Mouse (Mus musculus) 3134 (cell line): ENCODE measurements at regions not wholly inside any gene's neighbourhood (a gene's known extent, or its start where the extent isn't known, plus 50 kb on each side); places are given as distances from the start of the nearest gene placed in this dataset.
"Not testable (repeated sequence)": the region's sequence is repeated elsewhere in the genome, so short reads cannot be mapped to it uniquely, and the experiment has no call there.

Experiments used
- DNase-seq: peaks from one replicate; pipeline ENCODE4 v3.0.0-alpha.2; 2011; ENCODE audit warnings: low spot score; ENCODE audit not compliant: insufficient read length; ENCODE audit errors: extremely low read depth

DNA sequence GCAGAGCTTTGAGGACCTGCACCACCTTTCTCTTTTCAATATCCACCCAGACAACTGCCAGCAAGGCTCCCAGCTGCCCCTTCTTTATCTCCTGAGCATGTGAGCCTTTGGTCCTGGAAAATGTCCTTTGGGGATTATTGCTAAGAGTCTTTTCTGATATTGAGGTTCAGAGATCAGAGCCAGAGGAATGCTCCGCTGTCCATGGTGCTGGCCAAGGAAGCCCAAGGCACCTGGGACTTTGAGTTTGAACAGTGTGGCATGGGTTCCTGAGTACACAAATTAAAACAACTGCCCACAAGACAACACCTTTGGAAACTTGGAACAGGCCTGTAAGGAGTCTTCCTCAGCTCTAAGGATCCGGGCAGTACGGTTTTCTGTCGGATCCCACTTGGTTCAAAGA lies 52.6 kb upstream of the Slc28a3 start:
- DNase-seq, result no peak

DNA sequence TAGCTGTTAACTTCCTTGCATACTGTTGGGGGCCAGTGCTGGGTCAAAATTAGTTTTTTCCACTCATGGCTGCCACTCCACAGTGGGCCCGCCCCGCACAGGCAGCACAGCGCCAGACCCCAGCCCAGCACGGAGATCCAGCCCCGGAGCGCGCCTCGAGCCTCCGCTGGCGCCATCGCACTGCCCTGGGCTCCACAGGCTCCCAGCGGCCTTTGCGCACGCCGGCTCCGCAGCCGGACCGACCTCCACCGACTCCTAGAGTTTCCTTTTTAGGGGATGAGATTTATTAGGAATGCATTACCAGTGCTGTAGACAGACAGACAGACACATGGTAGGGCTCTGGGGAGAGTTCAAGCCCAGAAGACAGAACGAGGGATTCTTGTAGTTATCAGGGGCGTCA lies 58.0 kb upstream of the Slc28a3 start:
- no peak for DNase-seq

DNA sequence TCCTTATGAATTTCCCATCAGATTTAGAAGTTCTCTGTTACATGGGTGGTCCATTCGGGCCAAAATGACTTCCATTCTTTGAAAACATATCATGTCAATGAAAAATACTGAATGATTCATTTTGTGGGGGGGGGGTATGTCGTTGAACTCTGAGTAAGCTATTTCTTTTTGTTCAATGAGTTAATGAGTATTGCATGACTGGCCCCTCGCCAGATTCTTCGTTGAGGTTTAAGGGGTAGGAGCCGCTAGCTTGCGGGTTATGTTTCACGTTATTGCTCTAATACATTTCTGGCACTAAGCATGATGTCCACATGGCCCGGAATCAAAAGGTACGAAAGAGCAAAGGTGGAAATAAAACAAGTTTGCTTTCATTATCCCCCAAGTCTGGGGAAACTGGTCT lies 59.5 kb upstream of the Slc28a3 start:
- no peak for DNase-seq

DNA sequence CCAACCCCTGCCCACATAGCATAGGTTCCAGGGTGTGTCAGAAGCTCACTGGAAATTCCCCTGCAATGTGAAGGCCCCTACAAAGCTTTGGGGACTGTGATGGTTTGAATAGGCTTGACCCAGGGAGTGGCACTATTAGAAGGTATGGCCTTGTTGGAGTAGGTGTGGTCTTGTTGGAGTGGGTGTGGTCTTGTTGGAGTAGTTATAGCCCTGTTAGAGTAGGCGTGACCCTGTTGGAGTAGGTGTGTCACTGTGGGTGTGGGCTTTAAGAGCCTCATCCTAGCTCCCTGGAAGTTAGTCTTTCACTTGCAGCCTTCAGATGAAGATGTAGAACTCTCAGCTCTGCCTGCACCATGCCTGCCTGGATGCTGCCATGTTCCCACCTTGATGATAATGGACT lies 64.9 kb upstream of the Slc28a3 start:
- DNase-seq, result not testable (repeated sequence)

DNA sequence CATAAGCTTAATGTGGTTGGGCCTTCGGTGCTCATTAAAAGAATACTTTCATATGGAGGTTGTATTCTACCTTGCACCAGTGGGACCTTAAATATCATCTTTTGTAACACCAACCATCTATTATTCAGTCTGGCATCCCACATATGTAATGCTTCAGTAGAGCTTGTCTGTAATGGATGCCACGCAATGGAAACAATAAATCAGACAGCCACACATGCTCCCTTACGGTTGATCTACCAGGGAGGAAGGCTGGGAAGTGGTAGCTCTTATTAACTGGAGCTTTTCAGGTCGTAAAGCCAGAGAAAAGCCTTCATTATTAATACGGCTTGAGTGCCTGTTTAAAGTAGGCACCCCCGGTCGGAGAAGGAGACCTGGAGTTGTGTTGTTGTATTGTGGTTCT lies 66.8 kb upstream of the Slc28a3 start:
- no peak for DNase-seq

DNA sequence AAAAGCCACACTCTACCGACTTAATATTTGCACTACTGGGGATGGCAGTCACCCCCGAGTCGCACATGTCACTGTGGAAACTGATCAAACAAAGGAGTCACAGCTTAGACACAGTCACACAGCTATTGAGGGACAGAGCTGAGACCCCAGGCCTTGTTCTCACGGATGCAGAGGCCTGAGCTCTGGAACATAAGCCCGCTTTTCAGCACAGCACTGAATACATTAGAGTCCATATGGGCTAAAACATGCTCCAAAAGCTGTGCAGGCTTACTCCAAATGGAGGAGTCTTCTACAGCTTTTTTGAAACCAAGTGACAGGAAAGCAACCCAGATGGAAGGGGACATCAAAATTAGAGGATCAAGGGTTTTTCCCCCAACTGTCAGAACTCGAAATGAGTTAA lies 69.0 kb upstream of the Slc28a3 start:
- DNase-seq, result no peak

DNA sequence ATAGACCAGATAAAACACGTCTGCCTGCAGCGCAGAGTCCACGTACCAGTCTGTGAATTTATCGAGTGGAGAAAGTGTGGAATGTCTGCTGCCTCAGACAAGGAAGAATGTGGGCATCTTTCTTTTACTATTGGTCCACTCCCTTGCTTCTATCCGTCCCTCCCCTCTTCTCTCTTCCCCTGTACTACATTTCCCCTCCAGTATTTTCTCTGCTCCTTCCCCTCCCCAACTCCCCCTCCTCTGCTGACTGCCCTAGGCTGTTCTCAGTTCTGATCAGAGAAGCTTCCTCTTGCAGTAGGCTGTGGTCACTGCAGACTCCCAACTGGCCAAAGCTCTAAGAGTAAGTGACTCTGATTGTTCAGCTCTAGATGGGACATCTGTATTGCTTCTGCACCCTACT lies 76.1 kb upstream of the Slc28a3 start:
- DNase-seq, result no peak

DNA sequence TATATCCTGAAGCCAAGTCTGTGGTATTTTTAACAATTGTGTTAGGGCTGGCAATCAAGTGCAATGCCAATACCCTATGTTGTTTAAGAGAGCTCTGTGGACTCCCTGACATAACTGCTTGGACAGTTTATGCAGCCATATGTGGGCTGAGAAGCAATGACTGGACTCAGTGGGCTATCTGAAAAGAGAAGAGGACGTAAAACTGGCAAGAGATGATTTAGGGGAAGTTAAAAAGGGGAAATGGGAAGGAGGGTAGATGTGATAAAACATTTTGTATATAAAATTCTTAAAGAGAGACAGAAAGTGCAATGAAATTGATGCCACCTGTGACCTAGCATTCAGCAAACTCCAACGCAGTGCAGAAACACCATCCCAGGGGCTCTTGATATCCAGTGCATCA lies 76.9 kb upstream of the Slc28a3 start:
- no peak for DNase-seq

DNA sequence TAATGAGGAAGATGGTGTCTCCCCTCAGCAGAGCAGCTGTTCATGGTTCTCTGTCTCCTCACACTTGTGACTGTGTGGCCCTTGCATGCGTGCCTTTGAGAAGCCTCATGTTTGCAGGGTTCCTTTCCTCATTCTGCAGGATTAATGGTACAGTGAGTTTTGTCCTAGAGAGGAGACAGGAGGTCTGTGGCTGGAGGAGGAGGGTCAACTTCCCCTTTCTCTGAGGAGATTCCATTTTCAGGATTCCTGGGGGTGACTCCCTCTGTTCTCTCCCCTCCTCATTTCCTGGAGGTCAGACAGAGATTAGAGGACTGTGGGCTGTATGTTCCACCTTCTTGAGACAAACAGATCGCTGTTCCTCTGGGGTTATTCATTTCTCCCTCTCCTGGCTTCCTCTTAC lies 77.6 kb upstream of the Slc28a3 start:
- no peak for DNase-seq

DNA sequence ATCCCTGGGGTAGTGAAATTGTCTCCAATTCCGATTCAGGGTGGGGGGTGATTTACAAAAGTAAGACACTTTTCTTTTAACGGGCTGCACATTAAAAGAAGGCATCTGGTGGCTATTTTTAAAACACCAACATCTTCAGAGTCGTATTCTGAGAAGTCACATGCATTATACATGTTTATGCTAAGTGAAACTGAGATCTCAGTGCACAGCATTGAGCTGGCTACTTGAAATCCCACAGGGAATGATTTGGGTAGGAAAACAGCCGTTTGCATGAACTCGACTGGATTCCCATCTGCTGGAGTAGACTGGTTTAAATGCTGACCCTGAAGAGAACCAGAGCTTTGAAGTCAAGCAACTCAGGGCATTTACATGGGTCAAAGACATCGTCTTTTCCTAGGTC lies 84.0 kb upstream of the Slc28a3 start:
- DNase-seq, result no peak

DNA sequence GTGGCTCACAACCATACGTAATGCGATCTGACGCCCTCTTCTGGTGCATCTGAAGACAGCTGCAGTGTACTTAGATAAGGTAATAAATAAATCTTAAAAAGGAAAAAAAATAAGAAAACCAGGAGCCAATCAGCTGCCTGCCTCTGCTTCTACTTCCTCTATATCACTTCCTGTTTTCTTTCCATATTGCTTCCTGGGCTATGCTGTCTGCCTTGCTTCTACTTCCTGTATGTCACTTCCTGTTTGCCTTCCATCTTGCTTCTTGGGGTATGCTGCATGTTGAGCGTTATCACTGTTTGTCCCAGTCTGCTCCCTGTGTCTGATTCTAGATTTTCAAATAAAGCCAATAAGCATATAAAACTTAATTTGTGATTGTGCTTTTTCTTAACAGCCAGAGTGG lies 85.3 kb upstream of the Slc28a3 start:
- DNase-seq, result no peak

DNA sequence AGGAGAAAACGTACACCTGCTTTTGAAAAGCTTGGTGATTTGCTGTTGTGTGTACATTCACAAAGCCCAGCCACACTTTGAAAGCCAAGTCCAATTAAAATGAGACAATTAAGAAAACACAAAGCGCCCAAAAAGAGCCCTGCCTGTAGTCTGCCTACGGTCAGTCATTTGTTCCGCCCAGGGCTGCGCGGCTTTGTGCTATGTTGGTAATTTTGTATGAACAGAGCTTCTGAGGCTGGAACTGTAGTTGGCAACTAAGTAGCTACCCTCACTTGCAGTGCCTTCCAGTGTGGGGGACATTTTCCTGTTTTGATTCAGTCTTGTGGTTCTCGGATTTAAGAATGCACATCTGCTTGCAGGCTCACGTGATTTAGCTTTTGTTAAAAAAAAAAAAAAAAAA lies 89.3 kb upstream of the Slc28a3 start:
- DNase-seq, result no peak

DNA sequence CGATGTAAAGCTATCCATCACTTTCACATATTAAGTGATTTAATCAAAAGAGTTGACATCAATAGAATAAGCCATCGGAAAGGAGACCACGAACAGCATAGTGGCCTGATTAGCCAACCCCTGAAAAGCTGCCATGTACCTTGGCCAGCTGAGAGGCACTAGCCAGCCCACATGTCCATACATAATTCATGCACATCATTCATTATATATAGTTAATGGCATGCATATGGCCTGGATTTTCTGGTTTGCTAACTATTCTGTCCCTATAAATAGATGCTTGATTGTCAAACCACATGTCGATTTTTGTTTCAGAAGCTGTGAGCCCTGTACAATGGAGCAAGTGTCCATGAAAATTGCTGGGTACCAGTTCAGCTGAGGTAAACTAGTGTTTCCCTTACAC lies 93.5 kb upstream of the Slc28a3 start:
- no peak for DNase-seq

DNA sequence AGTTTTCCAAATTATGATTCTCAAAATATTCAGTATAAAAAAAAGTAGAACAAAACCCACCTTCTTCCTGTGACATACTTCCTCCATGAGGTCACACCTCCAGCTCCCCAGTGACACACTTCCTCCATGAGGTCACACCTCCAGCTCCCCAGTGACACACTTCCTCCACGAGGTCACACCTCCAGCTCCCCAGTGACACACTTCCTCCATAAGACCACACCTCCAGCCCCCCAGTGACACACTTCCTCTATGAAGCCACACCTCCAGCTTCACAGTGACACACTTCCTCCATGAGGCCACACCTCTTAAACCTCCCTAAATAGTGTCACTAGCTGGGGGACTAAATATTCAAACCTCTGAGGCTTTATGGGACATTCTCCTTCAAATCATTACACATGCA lies 89.8 kb upstream of the Ntrk2 start:
- peak; percentile 4 for DNase-seq

DNA sequence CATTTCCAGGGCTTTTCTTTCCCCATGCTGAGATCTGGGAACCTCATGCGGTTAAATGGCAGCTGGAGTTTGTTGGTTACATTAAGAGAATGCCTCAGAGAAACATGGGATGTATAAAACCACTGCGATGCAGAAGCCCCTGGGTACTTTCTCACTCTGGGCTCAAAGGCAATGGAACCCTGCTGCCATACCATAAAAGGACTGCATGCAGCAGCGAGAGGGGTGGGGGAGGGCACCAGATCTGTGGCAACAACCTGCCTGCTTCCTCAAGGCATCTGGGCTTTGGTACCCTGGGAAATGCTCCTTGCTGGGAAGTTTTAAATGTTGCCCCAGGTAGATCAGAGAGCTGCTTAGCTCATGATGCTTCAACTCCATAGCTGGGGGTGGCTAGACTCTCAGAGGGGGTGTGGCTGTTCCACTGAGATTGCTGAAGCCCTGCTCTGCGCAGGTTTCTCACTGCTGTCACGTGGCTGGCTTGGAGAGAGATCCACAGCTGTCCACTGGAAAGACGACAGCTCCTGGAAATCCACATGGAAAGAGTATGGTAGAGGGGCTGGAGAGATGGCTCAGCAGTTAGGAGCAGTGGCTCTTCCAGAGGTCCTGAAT lies 75.8 kb upstream of the Ntrk2 start:
- DNase-seq, result no peak

DNA sequence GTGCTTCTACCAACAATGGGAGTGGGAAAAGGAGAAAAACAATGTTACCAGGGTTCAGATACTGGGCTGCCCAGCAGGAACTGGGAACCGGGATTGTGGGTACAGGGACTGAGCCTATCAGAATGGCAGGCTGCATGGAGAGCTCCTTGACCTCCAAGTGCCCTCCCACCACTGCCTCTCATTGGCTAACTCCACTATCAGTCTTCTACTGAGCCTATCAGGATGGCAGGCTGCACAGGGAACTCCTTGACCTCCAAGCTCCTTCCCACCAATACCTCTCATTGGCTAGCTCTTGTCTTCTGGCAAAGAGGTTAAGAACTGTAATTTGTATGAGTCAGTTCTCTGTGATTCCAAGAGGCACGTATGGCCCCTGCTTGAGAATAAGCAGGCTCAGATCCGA lies 73.6 kb upstream of the Ntrk2 start:
- no peak for DNase-seq

DNA sequence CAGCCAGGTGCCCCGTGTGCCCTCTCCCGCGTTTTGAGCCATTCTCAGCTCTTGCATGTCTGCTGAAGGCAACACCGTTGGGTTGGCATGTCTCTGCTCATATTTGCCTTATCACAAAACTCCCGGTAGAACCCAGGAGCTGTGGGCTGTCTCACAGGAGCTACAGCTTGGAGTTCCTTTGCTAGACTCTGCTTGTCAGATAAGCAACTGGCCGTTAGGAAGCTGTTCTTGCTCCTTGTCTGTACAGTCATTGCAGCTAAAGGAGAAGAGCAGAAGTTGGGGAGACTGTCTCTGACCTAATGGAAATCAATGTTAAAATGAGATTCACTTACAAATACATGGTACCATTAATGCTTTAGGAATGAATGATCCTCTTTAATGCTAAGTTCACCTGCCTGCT lies 72.8 kb upstream of the Ntrk2 start:
- DNase-seq, result no peak

DNA sequence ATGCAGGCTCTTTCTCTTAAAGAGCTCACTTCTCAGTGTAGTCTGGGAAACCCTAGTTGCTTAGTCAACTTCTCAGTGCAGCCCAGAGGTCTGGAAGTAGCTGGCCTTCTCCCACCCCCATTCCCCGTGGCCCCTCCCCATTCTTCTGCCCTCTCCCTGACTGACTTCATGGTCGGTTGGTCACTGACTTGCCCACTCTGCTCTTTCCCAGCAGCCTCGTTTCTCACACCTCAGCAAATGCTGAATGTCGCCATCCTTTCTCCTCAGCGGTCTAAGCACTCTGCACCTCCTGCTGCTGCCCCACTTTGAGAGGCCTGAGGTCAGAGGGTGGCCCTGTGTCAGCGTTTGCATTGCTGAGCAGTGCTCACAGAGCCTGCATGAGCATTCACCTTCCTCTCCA lies 70.8 kb upstream of the Ntrk2 start:
- no peak for DNase-seq

DNA sequence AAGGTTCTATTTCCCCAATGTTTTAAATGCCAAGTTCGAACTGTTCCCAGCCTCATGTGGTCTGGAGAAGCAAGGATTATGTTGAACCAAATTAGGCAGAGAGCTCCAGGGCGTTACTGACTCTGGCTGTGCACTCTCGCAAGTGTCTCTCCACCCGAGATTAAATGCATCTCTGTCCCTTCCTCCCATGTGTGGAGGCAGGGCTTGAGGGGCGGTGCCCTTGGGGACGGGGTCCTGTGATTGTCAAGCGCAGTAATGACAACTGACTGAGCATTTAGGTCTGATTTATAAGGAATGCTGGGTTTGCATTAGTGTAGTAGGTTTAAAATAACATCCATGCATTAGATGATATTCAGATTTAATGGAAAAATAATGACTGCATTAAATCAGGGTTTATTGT lies 65.6 kb upstream of the Ntrk2 start:
- no peak for DNase-seq

DNA sequence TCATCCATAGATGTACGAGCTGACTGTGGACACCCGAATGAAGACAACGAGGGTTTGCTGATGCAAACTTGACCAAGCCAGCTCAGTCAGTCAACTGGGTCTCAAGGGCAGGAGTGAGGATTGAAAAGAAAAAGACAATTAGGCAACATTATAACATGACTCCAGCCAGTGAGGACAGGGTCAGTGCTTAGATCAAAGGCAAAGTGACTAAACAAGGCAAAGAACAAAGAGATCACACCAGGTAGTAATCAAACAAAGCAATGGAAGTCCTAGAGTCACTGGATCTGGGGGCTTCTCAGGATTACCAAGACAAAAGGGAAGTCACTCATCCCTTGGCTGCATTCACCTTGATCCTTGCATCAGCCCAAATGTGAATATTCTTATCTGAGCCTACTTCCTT lies 60.3 kb upstream of the Ntrk2 start:
- DNase-seq, result no peak

DNA sequence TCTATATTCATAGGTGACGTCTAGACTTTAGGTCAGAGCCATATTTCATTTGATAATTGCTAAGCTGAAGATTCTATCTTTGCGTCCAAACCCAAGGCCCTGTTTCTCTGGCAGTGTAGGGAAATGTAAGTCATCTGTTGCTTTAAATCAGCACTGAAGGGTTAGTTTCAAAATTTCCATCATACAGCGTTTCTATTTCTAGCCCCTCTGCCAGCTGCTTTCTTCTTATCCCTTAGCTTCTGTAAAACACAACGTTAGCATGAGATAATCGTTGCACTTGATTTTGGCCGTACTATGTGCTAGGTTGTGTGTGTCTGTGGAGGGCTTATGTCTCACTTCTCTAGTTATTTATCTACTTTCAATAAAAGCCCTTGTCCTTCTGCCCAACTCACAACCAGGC lies 58.7 kb upstream of the Ntrk2 start:
- no peak for DNase-seq

DNA sequence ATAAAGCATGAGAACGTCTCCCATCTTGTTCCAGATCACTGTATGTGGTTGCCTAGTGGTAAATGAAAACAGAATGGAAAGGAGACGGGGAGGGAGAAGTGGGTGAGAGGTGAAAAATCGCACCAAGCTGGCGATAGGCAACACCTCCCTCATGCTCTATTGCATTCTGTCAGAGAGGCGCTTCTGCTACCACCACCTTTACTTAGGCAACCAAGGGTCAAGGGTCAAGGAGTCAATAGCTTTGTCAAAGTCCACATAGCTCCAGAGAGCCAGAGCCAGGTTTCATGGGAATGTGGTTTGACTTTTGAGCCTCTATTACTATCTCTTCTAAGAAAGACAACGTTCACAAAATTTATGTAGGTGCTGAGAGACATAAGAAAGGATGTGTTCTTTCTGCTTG lies 50.2 kb upstream of the Ntrk2 start:
- no peak for DNase-seq
